Mouse (Mus musculus): ENCODE measurements around the gene Eid2.

Gene Eid2

DNA sequence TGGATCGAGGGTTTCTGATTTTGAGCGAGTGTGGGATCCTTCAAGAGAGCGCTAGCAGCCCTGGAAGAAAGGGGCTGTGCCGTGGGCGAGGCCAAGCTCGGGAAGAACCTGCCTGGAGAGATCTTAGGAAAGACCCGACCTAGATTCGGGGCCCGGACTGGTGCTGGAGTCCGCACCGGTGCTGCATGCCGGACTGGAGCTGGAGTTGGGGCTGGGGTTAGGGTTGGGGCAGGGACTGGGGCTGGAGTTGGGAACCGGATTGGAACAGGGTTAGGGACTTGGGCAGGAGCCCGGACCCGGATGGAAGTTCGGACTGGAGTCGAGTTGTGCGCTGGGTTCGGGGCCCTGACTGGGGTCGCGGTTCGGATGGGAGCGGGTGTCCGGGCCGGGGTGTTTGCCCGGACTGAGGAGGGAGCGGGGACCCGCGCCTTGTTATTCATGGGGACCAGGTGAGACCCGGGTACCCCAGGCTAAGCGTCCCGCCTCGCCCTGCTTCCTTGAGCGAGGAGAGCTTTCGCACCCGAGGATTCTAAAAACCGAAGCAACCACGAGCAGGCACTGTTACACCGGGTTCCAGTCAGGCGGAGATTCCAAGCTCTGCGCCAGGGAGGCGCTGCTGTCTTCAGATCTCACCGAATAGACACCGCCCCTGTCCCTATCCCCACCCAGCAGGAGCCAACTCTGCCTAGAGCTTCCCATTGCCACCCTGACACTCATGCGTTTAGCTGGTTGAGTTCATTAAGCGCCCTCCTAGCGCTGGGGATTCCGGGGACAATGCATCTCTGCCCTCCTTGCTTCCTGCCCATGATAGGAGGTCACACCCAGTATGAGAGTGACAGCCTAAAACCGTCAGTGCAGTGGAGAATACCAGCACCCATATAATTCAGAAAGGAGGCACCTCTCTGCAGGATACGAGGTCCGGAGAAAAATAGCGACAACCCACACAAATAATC, 23.2 kb downstream of the Eid2 start, which contains the start of gene Selenov:
Gene Selenov, minus strand, starts transcription at position 549 of the 953 bp plus-strand sequence.
- DNase-seq (ENCODE audit: low spot score): peak; percentile 65

DNA sequence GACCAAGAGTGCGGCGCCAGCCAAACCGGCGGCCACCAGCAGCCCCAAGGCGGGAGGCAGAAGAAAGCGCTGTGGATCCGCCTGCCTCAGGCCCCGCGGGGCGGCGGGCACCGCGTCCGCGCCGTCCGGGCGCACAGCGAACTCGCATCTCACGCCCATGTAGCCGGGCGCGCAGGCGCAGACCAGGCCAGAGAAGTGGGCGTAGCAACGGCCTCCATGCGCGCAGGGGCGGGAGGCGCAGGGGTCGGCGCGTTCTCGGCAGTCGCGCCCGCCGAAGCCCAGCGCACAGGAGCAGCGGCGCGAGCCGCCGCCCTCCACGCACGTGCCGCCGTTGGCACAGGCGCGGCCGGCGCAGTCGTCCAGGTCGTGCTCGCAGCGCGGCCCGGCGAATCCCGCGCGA, 26.8 kb downstream of the Eid2 start:
- DNase-seq (ENCODE audit: low spot score): peak; percentile 80

DNA sequence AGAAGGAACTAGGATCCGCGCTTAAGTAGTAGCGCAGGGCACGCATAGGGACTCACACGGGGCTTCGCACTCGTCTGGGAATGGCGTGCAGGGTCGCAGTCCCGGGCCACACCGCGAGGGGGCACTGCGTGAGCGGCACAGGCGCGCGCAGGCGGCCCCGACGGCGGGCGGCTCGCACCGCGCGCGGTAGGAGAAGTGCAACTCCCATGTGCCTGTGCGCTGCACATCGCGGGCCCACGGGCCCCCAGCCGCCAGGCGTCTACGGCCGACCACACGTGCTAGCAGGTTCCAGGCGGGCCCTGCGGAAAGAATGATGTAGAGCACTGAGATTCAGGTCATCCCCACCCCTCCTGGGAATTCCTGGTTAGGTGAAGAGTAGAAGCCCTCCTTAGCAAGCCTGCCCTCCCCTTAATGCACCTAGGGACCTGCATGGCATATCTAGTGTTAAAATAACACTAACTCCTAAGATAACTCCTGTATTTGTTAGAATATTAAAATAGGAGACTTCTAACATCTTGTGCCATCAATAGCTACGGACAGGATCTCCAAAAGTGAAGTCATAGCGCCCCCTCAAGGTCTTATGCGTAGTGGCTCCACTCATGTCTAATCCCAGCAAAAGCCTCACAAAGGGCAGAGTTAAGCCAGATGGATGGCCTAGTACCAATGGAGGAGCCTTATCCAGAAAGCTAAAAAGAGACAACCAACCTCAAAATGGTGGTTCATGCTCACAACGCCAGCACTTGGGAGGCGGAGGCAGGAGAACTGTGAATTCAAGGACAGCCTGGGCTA, 31.4 kb downstream of the Eid2 start:
- peak; percentile 86 for DNase-seq (ENCODE audit: low spot score)

DNA sequence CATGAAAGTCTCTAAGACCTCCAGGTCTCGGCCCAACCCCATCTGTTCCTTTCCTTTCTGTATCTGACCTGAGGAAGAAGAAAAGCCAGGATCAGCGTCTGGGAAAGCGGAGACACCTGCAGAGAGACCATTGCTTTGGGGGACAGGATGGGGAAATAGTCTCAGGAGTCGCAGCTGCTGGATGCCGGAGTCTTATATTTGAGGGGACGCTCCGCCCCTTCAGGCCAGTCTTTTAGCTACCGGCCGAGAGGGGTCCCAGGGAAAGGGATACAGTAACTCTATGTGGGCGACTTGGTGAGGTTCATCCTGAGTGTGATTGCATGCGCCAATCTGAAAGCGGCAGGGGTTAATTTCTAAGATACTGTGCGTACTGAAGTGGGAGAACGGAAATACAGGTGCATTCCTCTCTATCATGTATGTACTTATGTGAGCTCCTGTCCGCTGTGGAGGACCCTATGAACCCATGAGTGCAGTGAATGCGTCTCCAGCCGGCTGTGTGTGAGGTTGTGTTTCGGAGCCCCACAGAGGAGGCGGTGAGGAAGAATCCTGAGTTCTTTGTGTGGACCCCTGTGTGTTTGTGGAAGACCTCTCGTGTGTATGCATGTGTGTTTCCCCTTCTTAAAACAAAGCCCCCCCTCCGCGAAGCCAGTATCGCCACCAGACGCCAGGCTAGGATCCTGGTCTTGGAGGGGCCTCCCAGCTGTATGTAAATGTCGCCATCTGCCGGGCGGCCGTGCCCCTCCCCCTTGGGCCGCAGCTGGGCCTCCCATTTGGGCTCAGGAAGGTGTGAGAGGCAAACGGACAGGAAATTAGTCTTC, 34.1 kb downstream of the Eid2 start, which contains the start of gene Dll3:
Gene Dll3, minus strand, starts transcription at position 623 of the 818 bp plus-strand sequence.
- peak; percentile 83 for DNase-seq (ENCODE audit: low spot score)

DNA sequence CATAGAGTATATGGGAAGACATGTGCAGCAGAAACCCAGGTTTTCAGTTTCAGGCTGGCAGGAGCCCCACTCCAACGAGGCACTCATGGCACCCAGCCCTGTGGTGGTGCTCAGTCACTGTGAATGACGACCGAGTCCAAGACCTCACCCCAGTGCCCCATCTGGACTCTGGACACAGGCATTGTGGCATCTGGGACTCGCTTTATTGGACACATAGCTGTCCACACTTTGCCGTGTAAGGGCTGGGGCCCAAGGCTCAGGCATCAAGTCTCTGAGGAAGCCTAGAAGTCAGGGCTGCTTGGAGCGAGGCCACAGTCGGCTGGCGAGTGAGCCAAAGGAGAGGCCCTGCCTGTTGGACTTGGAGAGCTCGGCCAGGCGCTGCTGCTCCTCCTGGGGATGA, 38.0 kb downstream of the Eid2 start:
- DNase-seq (ENCODE audit: low spot score): no peak

DNA sequence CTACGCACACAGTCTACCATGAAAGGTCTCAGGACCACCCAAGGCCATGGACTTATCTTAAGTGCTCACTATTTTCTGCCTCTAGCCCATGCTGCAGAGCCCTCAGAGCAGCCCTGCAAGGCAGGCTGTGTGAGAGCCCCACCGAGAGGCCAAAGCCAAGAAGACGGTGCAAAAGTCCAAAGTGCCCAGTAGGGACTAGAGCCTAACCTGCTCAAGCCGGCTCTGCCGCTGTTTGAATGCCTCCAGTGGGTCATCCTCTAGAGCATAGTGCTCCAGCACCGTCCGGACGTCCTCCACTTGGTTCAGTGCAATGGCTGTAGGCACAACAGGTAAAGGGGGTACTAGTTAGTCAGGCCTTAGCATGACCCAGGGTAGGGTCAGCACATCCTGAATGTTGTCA, 38.5 kb downstream of the Eid2 start:
- DNase-seq (ENCODE audit: low spot score): no peak

DNA sequence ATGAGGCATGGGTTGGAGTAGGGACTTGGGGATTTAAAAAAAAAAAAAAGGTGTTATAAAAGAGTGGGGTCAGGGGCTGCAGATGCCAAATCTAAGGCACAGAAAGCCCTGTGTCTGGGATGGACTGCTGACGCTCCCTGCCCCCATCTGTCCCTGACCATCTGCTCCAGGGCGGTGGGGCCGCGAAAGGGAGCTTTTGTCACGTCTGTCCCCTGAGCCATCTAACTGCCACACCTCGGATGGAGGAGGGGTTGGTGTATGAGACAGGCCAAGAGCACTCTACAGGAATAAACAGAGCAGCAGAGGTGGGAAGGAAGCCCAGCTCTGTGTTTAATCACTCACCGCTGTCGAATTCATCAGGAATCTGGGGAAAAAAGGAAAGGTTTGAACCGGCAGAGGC, 42.1 kb downstream of the Eid2 start:
- DNase-seq (ENCODE audit: low spot score): peak; percentile 57

DNA sequence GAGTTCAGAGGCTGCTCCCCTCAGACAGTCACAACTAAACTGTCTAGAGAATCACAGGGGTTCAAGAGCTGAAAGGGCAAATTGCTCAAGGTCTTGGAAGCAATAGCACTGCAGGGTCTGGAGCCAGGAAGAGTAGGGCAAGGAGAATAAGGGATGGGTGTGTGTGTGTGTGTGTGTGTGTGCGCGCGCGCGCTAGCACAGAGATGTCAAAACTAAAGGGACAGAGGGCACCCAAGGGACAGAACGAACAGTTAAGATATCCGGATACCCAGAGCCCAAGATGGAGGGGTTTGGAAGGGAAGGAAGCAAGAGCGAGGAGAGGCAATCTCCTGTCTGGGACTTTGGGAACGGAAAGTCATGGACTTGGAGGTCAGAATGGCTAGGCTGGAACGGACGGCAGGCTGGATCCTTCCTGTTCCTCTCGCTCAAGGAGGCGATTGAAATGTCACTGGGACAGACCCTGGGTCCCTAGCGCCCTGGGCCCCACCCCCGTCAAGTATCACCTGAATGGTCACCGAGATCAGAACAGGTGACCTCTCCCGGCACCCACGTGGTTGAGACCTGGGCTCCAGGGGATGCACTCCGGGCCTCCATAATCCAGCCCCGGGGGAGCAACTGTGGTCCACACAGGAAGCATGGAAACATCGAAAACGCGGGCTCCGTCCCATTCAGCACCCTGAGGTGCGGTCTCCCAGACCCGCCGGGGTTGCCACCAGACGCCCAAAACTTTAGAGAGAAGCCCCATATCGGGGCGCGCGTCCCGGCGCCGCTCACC, 43.7 kb downstream of the Eid2 start:
- peak; percentile 15 for DNase-seq (ENCODE audit: low spot score)

DNA sequence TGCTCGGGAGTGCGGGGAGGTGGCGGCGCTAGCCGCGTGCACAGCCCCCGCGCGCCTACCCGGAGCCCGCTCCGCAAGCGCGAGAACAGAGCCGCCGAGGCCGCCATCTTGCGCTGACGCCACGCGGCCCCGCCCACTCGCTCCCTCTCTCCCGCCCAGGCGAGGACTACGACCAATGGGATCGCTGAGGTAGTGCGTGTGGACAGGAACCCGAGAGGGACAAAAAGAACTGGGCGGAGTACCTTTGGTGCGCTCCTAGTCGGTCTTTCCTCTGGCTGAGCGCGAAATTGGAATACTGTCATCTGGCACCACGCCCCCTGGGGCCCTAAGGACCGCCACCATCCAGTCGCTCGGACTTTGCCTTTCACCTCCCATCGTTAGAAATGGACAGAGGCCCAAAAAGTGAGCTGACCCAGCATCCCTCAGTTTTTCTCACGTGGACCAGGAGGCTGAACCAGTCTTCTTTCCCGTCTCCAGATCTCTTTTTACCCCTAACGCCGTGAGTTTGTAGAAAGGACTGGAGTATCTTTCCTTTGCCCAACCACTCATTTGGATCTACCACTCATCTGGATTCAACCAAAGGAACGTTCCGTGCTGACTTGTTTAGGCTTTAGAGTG, 44.4 kb downstream of the Eid2 start, which contains the start of gene Timm50:
Gene Timm50, minus strand, starts transcription at position 147 of the 618 bp plus-strand sequence.
- peak; percentile 99 for DNase-seq (ENCODE audit: low spot score)

DNA sequence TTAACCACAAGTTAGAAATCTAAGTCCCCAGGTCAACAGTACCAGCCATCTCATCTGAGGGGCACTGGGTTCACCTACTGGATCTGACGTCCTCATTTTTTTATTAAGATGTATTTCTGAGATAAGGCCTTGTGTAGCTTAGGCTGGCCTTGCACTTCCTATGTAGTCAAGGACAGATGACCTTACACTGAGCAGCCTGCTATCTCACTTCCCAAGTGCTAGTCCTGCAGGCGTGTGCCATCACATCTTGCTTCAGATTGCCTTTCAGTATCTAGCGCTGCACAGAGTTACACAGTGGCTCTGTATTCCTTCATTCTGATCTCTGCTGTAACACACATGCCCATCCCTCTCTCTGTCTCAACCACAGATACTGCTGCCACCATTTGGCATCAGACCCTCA, 50.4 kb downstream of the Eid2 start:
- DNase-seq (ENCODE audit: low spot score): no peak

DNA sequence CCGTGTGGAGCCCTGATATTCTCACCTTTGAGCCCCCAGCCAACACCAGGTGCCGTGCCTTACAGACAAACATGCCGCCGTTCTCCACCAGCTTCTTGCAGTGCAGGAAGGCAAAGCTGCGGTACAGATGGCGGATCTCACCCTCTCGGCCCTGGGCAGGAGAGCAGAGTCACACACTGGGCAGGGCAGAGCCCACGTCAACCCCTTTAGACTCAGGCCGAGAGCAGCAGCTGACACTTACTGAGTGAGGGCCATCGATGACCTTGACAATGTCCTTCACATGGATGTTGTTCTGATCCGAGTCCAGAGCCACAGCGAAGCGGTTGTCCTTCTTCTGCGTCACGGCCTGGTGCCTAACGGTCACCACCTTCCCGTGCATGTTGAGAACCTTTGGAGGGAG, 51.0 kb downstream of the Eid2 start:
- no peak for DNase-seq (ENCODE audit: low spot score)

All from retina, embryonic 14.5 days (tissue).